Mouse (Mus musculus) small intestine, adult 2 months (tissue): ENCODE measurements around the gene Selenos.

Experiments used
- CTCF ChIP-seq: fragments of 200-500 bp; IDR thresholded peaks from 2 replicates; pipeline ENCODE4 v1.5.1; 2012; ENCODE audit warnings: low read depth, mild to moderate bottlenecking, control low read depth, inconsistent platforms, low read length, moderate library complexity, mixed read lengths; ENCODE audit not compliant: insufficient replicate concordance, insufficient read length; ENCODE audit errors: extremely low read depth
- POLR2A ChIP-seq: fragments of 200-500 bp; IDR thresholded peaks from 2 replicates; pipeline ENCODE4 v1.6.1; 2012; ENCODE audit warnings: low read depth, mild to moderate bottlenecking, control low read depth, inconsistent platforms, low read length, moderate library complexity

DNA sequence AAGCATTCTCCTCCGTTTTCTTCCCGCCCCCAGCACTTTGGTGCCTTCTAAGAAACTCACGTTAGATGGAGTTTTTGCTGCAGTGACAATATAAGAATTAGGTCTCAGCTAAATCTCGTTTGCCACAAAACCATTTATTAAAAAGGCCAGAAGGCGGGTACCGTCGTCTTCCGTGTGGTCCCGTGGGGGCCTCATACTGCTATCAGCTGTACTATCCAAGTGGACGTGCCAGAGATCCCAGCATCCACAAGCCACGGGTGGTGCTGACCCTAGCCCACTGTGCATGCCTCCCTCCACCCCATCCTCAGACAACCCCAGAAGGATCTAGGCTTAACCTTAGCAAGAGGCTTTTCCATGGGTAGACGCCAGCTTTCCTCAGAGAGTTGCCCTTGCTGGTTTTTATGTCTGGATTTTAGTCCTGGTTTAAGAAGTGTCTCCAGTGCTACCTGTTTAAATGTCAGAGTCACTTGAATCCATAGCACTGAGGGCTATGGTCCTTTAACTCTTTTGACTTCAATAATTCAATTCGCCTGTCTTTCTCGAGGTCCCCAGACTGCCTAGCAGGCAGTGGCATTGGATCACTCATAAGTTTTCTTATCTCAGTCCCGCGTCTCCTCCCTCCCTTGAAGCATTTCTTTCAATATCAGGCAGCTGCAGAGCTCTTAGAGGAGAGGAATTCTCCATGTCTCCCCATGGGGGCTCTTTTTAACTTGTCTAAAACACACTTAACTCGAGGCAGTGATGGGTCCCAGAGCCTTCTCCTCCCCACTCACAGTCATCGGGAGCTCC, 39.2 kb upstream of the Selenos start:
- TF ChIP-seq CTCF, result no peak
- TF ChIP-seq POLR2A, result no peak
